Mouse (Mus musculus): ENCODE results near the gene Leng9. TPM values are rescaled to one million over a fixed set of nuclear protein-coding genes. Genes with fewer than 3 reads are reported as not detected.

Gene Leng9
- total and polyA plus RNA-seq, 2 experiments from 2014 or later = 4.2 to 4.4 TPM

DNA sequence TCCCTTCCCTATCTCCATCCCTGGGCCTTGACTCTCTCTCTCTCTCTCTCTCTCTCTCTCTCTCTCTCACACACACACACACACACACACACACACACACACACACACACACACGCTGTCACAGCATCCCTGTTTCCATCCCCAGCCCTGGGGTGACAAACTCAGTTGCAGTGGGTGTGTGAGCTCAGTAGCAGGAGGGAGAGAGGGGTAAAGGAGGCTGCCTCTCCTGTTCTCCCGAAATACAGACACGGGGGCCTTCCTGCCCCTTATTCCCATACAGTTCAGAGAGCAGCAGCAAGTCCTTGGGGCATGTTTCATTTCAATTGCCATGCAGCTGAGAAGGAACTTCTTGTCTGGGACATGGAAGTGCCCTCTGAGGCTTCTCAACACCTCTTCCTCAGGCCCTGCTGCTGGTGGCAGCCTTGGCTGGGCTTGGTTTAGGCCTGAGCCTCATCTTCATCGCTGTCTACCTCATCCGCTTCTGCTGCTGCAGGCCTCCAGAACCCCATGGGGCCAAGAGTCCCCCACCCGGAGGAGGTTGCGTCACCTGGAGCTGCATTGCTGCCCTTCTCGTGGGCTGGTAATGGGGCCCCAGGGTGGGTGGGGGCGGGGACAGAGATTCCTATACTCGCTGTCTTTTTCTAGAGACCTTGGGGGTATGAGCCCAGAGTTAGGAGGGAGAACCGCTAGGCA lies 28.0 kb downstream of the Leng9 start:
- H3K36me3 ChIP-seq (ENCODE audit: insufficient read depth, low read length) = no peaks in the 10 kb centered on the region; the same call in 1 of the 2 replicates
- 25% methylated on average over 11 of the region's 11 CpGs for WGBS
- H3K27ac ChIP-seq = peak overlapping the region; percentile 89
- no peaks in the 10 kb centered on the region for H3K9me3 ChIP-seq (ENCODE audit: low read length)
- TF ChIP-seq CTCF (IDR thresholded peaks at IDR 0.05; ENCODE audit: low read depth) = no peak
- DNase-seq (ENCODE audit: low spot score) = no peak
- no peak for ATAC-seq
- peak overlapping the region; percentile 67 for H3K4me2 ChIP-seq (ENCODE audit: low read depth, low read length)
- no peaks in the 10 kb centered on the region for H3K27me3 ChIP-seq (ENCODE audit: insufficient read depth, low read length)
- H3K9ac ChIP-seq (replicated peaks; ENCODE audit: low read length) = peak overlapping the region; percentile 94; the same call in 1 of the 2 replicates
- H3K4me1 ChIP-seq (ENCODE audit: insufficient read depth, low read length) = peaks cover 26% of the 10 kb centered on the region
- H3K4me3 ChIP-seq (ENCODE audit: low read length) = no peak overlapping the region

DNA sequence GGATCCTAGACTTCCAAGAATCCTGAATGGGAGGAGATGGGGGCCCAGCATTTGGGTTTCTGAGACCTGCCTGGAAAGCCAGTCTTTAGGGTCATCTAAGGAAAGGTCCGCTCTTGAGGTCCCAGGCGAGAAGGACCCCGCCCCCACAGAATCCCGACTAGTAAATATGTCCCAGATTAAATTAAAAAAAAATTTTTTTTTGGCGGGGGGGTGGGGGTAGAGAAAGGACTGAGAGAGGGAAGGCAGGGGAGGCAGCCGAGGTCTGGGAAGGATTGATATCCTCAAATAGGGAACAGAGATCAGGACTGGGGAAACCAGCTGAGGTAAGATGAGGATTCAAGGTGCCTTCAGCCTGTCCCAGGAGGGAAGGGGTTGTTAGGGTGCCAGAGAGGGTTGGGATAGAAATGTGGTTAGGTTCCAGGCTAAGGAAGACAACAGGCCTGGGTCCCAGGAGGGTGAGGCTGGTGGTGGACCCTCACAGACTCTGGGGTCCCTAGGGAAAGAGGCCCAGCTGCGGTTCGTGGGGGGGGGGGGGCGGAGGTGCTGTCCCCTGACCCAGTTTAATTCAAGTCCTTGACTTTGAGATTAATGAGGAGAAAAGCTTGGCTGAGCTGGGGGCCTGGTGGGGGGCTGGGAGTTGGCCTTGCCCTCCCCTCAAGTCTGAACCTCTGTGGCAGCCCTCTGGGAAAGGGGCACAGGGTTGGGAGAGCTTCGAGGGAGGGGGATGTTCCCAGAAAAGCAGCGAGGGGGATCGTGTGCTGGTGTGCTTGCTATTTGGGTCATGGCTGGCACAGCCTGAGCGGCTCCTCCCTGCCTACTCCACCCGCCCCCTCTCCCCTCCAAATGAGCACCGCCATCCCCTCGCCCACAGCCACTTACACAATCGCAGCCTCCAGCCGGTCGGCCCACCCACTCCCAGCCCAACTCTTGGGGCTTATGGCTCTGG lies 29.9 kb downstream of the Leng9 start:
- Histone ChIP-seq H3K9ac (replicated peaks; ENCODE audit: low read length) (peak overlapping the region; percentile 94), H3K4me3 (ENCODE audit: low read length) (peak overlapping the region; percentile 83), H3K36me3 (ENCODE audit: insufficient read depth, low read length) (no peaks in the 10 kb centered on the region), H3K27me3 (ENCODE audit: insufficient read depth, low read length) (no peaks in the 10 kb centered on the region), H3K4me1 (ENCODE audit: insufficient read depth, low read length) (peaks cover 26% of the 10 kb centered on the region), H3K4me2 (ENCODE audit: low read depth, low read length) (peak overlapping the region; percentile 67), H3K9me3 (ENCODE audit: low read length) (no peaks in the 10 kb centered on the region), H3K27ac (peak overlapping the region; percentile 89)
- no peak for TF ChIP-seq CTCF (IDR thresholded peaks at IDR 0.05; ENCODE audit: low read depth)
- DNase-seq (ENCODE audit: low spot score) (peak; percentile 76), ATAC-seq (peak; percentile 25; the same call in 1 of the 2 replicates)
- 7% methylated on average over 17 of the region's 19 CpGs for WGBS

DNA sequence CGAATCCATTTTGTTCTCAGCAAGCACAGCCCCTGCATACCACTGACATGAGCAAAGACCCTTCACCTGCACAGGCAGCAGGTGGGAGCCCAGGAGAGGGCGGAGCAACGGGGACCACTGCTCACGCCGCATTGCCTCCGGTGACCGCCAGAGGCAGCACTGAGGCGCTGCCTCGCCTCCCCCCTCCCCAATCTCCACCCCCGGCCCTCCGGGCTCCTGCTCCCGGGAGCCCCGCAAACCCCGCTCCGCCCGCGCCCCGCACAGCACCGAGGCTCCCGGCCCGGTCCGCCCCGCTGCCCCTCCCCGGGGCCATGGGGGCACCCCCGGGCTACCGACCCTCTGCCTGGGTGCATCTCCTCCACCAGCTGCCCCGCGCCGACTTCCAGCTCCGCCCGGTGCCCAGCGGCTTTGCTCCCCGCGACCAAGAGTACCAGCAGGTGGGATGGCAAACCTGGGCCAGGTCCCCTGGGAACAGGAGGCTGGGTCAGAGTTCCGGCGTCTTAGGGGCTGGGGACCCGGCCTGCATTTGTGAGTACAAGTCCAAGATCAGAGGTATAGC lies 30.8 kb downstream of the Leng9 start, which contains the start of gene Ttyh1:
Gene Ttyh1, plus strand, starts transcription at position 65 of the 559 bp plus-strand sequence.
- ATAC-seq (peak; percentile 11; the same call in 1 of the 2 replicates), DNase-seq (ENCODE audit: low spot score) (peak; percentile 79)
- Histone ChIP-seq H3K36me3 (ENCODE audit: insufficient read depth, low read length) (no peaks in the 10 kb centered on the region), H3K4me1 (ENCODE audit: insufficient read depth, low read length) (peaks cover 17% of the 10 kb centered on the region), H3K4me3 (ENCODE audit: low read length) (peak within 1 kb of the TSS; percentile 83), H3K9me3 (ENCODE audit: low read length) (no peaks in the 10 kb centered on the region), H3K9ac (replicated peaks; ENCODE audit: low read length) (peak within 1 kb of the TSS; percentile 94), H3K27me3 (ENCODE audit: insufficient read depth, low read length) (no peaks in the 10 kb centered on the region), H3K4me2 (ENCODE audit: low read depth, low read length) (peak within 1 kb of the TSS; percentile 67), H3K27ac (peak within 1 kb of the TSS; percentile 89)
- TF ChIP-seq CTCF (IDR thresholded peaks at IDR 0.05; ENCODE audit: low read depth) = peak; percentile 87
- 4% methylated on average over 30 of the region's 37 CpGs for WGBS

DNA sequence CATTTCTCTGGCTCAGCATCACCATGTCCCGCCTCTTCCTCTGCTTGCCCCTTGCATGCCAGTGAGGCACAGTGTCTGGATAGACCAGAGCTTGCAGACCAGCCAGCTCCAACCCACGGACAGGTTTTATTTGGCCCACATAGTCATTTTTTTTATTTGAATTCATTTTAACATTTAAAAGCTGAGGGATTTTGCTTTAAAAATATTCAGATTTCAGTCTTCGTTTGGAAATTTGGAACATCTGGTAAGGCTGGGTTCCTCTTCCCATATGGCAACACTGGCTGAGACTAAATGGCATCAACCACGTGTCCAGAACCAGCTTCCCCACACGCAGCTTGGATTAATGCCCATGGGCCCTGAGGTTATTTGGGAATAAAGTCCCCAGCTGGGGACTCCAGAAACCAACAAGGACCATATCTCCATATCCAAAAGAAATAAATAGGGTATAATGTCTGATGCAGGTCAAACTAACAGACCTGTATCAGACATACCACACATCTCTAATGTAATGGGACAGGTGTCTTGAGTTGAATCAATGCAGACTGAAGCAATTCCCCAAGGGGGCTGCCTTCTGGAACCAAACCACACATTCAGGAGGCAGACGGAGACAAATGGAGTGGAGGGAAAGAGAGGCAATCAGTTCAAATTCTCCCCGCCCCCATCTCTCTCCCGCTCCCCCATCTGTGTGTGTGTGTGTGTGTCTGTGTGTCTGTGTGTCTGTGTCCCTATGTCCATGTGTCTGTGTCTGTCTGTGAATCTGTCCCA lies 32.9 kb downstream of the Leng9 start:
- 48% methylated on average over 8 of the region's 8 CpGs for WGBS
- no peaks in the 10 kb centered on the region for H3K9me3 ChIP-seq (ENCODE audit: low read length)
- H3K27ac ChIP-seq = no peak overlapping the region
- no peak for DNase-seq (ENCODE audit: low spot score)
- no peaks in the 10 kb centered on the region for H3K27me3 ChIP-seq (ENCODE audit: insufficient read depth, low read length)
- no peak overlapping the region for H3K9ac ChIP-seq (replicated peaks; ENCODE audit: low read length)
- H3K4me2 ChIP-seq (ENCODE audit: low read depth, low read length) = no peak overlapping the region
- H3K36me3 ChIP-seq (ENCODE audit: insufficient read depth, low read length) = no peaks in the 10 kb centered on the region
- no peak for TF ChIP-seq CTCF (IDR thresholded peaks at IDR 0.05; ENCODE audit: low read depth)
- H3K4me1 ChIP-seq (ENCODE audit: insufficient read depth, low read length) = peaks cover 9% of the 10 kb centered on the region; the same call in 1 of the 2 replicates
- H3K4me3 ChIP-seq (ENCODE audit: low read length) = no peak overlapping the region
- ATAC-seq = no peak

DNA sequence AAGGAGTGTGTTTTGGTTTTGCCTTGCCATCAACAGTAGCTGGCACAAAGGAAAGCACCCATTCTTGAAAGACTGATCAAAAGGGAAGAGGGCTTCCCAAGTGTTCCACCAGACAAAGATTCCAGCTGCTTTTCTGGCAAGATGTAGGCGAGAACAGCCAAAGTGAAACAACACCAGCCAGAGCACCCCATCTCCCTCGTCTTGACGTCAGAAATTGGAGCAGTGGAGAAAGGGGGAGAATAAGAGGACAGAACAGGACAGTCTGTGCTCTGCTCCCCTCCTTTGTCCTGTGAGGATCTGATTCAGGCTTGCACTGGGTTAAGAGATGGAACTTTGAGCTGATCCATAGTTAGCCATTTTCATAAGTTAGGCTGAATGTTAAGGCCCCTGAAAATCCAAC lies 38.4 kb downstream of the Leng9 start:
- TF ChIP-seq CTCF (IDR thresholded peaks at IDR 0.05; ENCODE audit: low read depth) = no peak
- H3K4me1 ChIP-seq (ENCODE audit: insufficient read depth, low read length) = no peaks in the 10 kb centered on the region
- H3K9me3 ChIP-seq (ENCODE audit: low read length) = no peaks in the 10 kb centered on the region
- DNase-seq (ENCODE audit: low spot score) = peak; percentile 53
- WGBS = 15% methylated on average over 3 of the region's 3 CpGs
- H3K9ac ChIP-seq (replicated peaks; ENCODE audit: low read length) = no peak overlapping the region
- H3K4me2 ChIP-seq (ENCODE audit: low read depth, low read length) = no peak overlapping the region
- no peak overlapping the region for H3K4me3 ChIP-seq (ENCODE audit: low read length)
- peak; percentile 87 for ATAC-seq
- no peaks in the 10 kb centered on the region for H3K27me3 ChIP-seq (ENCODE audit: insufficient read depth, low read length)
- peak overlapping the region; percentile 64 for H3K27ac ChIP-seq
- H3K36me3 ChIP-seq (ENCODE audit: insufficient read depth, low read length) = no peaks in the 10 kb centered on the region

DNA sequence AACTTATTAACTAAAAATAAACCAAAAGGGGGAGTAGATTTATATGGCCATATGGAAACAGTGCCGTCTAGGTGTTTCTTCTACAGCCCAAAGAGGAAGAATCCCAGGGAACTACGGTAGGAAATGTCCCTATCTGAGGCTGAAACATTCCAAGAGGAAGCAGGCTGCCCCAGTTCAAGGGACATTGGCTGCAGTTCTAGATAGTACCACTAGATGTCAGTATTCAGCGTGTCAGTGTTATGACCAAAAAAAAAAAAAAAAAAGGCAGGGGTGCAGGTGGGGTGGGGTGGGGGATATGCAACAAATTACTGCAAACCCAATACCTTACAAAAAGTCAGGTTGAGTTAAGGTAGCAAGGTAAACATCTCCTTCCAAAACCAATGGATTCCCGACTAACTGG lies 46.8 kb downstream of the Leng9 start:
- no peak overlapping the region for H3K27ac ChIP-seq
- peak; percentile 82 for TF ChIP-seq CTCF (IDR thresholded peaks at IDR 0.05; ENCODE audit: low read depth)
- ATAC-seq = no peak
- H3K9me3 ChIP-seq (ENCODE audit: low read length) = no peaks in the 10 kb centered on the region
- H3K4me2 ChIP-seq (ENCODE audit: low read depth, low read length) = no peak overlapping the region
- no peaks in the 10 kb centered on the region for H3K36me3 ChIP-seq (ENCODE audit: insufficient read depth, low read length)
- no peak overlapping the region for H3K4me3 ChIP-seq (ENCODE audit: low read length)
- H3K4me1 ChIP-seq (ENCODE audit: insufficient read depth, low read length) = no peaks in the 10 kb centered on the region
- H3K9ac ChIP-seq (replicated peaks; ENCODE audit: low read length) = no peak overlapping the region
- 14% methylated on average over 4 of the region's 4 CpGs for WGBS
- peak; percentile 76 for DNase-seq (ENCODE audit: low spot score)
- no peaks in the 10 kb centered on the region for H3K27me3 ChIP-seq (ENCODE audit: insufficient read depth, low read length)
